Mouse (Mus musculus): Measurements from ENCODE around the gene Ahcyl1. TPM values are rescaled to one million over a fixed set of nuclear protein-coding genes. Genes with fewer than 3 reads are reported as not detected.
"Not testable (repeated sequence)": the region's sequence is repeated elsewhere in the genome, so short reads cannot be mapped to it uniquely, and the experiment has no call there.

Ahcyl1 gene
- polyA plus RNA-seq, 1 experiment from 2014 or later = 103 TPM

- no peak overlapping the region for H3K9ac ChIP-seq (replicated peaks; ENCODE audit: low read depth, low read length)
- ATAC-seq (ENCODE audit: insufficient number of reproducible peaks, insufficient read depth, low FRiP score, low read depth) = no peak
- 77% methylated on average over 4 of the region's 4 CpGs for WGBS
- no peak overlapping the region for H3K4me2 ChIP-seq (replicated peaks; ENCODE audit: low read depth, low read length)
- no peak overlapping the region for H3K4me3 ChIP-seq (ENCODE audit: low read depth, low read length)
- no peaks in the 10 kb centered on the region for H3K4me1 ChIP-seq (ENCODE audit: control insufficient read depth, insufficient read depth, low read length)
- no peaks in the 10 kb centered on the region for H3K9me3 ChIP-seq (ENCODE audit: control insufficient read depth, low read depth, low read length)
- H3K36me3 ChIP-seq (ENCODE audit: control insufficient read depth, insufficient read depth, low read length) = peaks cover 25% of the 10 kb centered on the region
- no peak overlapping the region for H3K27ac ChIP-seq (ENCODE audit: low read length)
- no peaks in the 10 kb centered on the region for H3K27me3 ChIP-seq (ENCODE audit: control insufficient read depth, insufficient read depth, low read length)
These were observed 39.5 kb downstream of the Ahcyl1 start for GRCm38 (mm10) chr3:107656888-107657287.

GRCm38 (mm10) chr3:107656151-107656550 lies 40.2 kb downstream of the Ahcyl1 start:
- no peak overlapping the region for H3K9ac ChIP-seq (replicated peaks; ENCODE audit: low read depth, low read length)
- 83% methylated on average over 2 of the region's 2 CpGs for WGBS
- H3K4me1 ChIP-seq (ENCODE audit: control insufficient read depth, insufficient read depth, low read length) = no peaks in the 10 kb centered on the region
- H3K27ac ChIP-seq (ENCODE audit: low read length) = no peak overlapping the region
- H3K4me3 ChIP-seq (ENCODE audit: low read depth, low read length) = no peak overlapping the region
- H3K36me3 ChIP-seq (ENCODE audit: control insufficient read depth, insufficient read depth, low read length) = peaks cover 24% of the 10 kb centered on the region
- no peak for ATAC-seq (ENCODE audit: insufficient number of reproducible peaks, insufficient read depth, low FRiP score, low read depth)
- H3K4me2 ChIP-seq (replicated peaks; ENCODE audit: low read depth, low read length) = no peak overlapping the region
- no peaks in the 10 kb centered on the region for H3K27me3 ChIP-seq (ENCODE audit: control insufficient read depth, insufficient read depth, low read length)
- no peaks in the 10 kb centered on the region for H3K9me3 ChIP-seq (ENCODE audit: control insufficient read depth, low read depth, low read length)

GRCm38 (mm10) chr3:107655491-107655890 lies 40.9 kb downstream of the Ahcyl1 start:
- no peak overlapping the region for H3K4me2 ChIP-seq (replicated peaks; ENCODE audit: low read depth, low read length)
- no peaks in the 10 kb centered on the region for H3K27me3 ChIP-seq (ENCODE audit: control insufficient read depth, insufficient read depth, low read length)
- ATAC-seq (ENCODE audit: insufficient number of reproducible peaks, insufficient read depth, low FRiP score, low read depth) = no peak
- no peak overlapping the region for H3K4me3 ChIP-seq (ENCODE audit: low read depth, low read length)
- H3K9me3 ChIP-seq (ENCODE audit: control insufficient read depth, low read depth, low read length) = no peaks in the 10 kb centered on the region
- whole genome bisulfite sequencing = 51% methylated on average over 3 of the region's 3 CpGs
- no peak overlapping the region for H3K27ac ChIP-seq (ENCODE audit: low read length)
- peaks cover 18% of the 10 kb centered on the region for H3K36me3 ChIP-seq (ENCODE audit: control insufficient read depth, insufficient read depth, low read length)
- H3K9ac ChIP-seq (replicated peaks; ENCODE audit: low read depth, low read length) = no peak overlapping the region
- no peaks in the 10 kb centered on the region for H3K4me1 ChIP-seq (ENCODE audit: control insufficient read depth, insufficient read depth, low read length)

GRCm38 (mm10) chr3:107654861-107655260 lies 41.5 kb downstream of the Ahcyl1 start:
- H3K4me3 ChIP-seq (ENCODE audit: low read depth, low read length) = no peak overlapping the region
- H3K9me3 ChIP-seq (ENCODE audit: control insufficient read depth, low read depth, low read length) = no peaks in the 10 kb centered on the region
- no peaks in the 10 kb centered on the region for H3K4me1 ChIP-seq (ENCODE audit: control insufficient read depth, insufficient read depth, low read length)
- H3K27ac ChIP-seq (ENCODE audit: low read length) = no peak overlapping the region
- ATAC-seq (ENCODE audit: insufficient number of reproducible peaks, insufficient read depth, low FRiP score, low read depth) = no peak
- no peak overlapping the region for H3K4me2 ChIP-seq (replicated peaks; ENCODE audit: low read depth, low read length)
- peaks cover 12% of the 10 kb centered on the region for H3K36me3 ChIP-seq (ENCODE audit: control insufficient read depth, insufficient read depth, low read length)
- no peaks in the 10 kb centered on the region for H3K27me3 ChIP-seq (ENCODE audit: control insufficient read depth, insufficient read depth, low read length)
- no peak overlapping the region for H3K9ac ChIP-seq (replicated peaks; ENCODE audit: low read depth, low read length)
- WGBS = 82% methylated on average over 3 of the region's 3 CpGs

GRCm38 (mm10) chr3:107652968-107653367 lies 43.4 kb downstream of the Ahcyl1 start:
- Histone ChIP-seq H3K36me3 (ENCODE audit: control insufficient read depth, insufficient read depth, low read length) (no peaks in the 10 kb centered on the region), H3K27ac (ENCODE audit: low read length) (no peak overlapping the region), H3K4me1 (ENCODE audit: control insufficient read depth, insufficient read depth, low read length) (no peaks in the 10 kb centered on the region), H3K9me3 (ENCODE audit: control insufficient read depth, low read depth, low read length) (no peaks in the 10 kb centered on the region), H3K27me3 (ENCODE audit: control insufficient read depth, insufficient read depth, low read length) (no peaks in the 10 kb centered on the region), H3K9ac (replicated peaks; ENCODE audit: low read depth, low read length) (no peak overlapping the region), H3K4me2 (replicated peaks; ENCODE audit: low read depth, low read length) (no peak overlapping the region), H3K4me3 (ENCODE audit: low read depth, low read length) (no peak overlapping the region)
- 84% methylated on average over 3 of the region's 3 CpGs for WGBS
- ATAC-seq (ENCODE audit: insufficient number of reproducible peaks, insufficient read depth, low FRiP score, low read depth) = no peak

- 58% methylated on average over 5 of the region's 5 CpGs for WGBS
These were observed 46.1 kb downstream of the Ahcyl1 start for GRCm38 (mm10) chr3:107650276-107650675.

DNA sequence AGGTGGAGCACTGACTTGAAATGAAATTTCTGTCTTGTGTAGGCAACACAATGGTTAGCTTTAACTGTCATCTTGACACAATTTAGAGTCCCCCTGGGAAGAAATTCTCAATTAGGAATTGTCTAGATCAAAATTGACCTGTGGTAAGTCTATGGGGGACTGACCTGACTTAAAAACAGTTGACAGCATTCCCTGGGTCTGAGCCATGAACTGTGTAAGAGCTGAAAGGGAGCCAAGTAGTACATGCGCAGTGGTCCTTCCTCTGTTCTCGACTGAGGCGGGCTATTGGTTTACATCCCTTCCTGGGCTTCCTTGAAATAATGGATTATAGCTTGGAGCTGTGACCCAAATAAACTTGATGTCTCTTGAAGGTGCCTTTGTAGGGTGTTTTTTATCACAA lies 49.4 kb downstream of the Ahcyl1 start:
- H3K36me3 ChIP-seq (ENCODE audit: control insufficient read depth, insufficient read depth, low read length) = no peaks in the 10 kb centered on the region
- H3K27ac ChIP-seq (ENCODE audit: low read length) = no peak overlapping the region
- H3K27me3 ChIP-seq (ENCODE audit: control insufficient read depth, insufficient read depth, low read length) = no peaks in the 10 kb centered on the region
- H3K4me3 ChIP-seq (ENCODE audit: low read depth, low read length) = no peak overlapping the region
- no peak for ATAC-seq (ENCODE audit: insufficient number of reproducible peaks, insufficient read depth, low FRiP score, low read depth)
- H3K9ac ChIP-seq (replicated peaks; ENCODE audit: low read depth, low read length) = no peak overlapping the region
- no peaks in the 10 kb centered on the region for H3K9me3 ChIP-seq (ENCODE audit: control insufficient read depth, low read depth, low read length)
- H3K4me2 ChIP-seq (replicated peaks; ENCODE audit: low read depth, low read length) = no peak overlapping the region
- no peaks in the 10 kb centered on the region for H3K4me1 ChIP-seq (ENCODE audit: control insufficient read depth, insufficient read depth, low read length)
- 87% methylated on average over 3 of the region's 3 CpGs for WGBS

More at GRCm38 (mm10) chr3:107650276-107650675, 46.1 kb downstream of the Ahcyl1 start:
- not testable (repeated sequence) for ATAC-seq (ENCODE audit: insufficient number of reproducible peaks, insufficient read depth, low FRiP score, low read depth); H3K4me3 ChIP-seq (ENCODE audit: low read depth, low read length); H3K27me3 ChIP-seq (ENCODE audit: control insufficient read depth, insufficient read depth, low read length); H3K9me3 ChIP-seq (ENCODE audit: control insufficient read depth, low read depth, low read length); H3K4me1 ChIP-seq (ENCODE audit: control insufficient read depth, insufficient read depth, low read length); H3K4me2 ChIP-seq (replicated peaks; ENCODE audit: low read depth, low read length); H3K36me3 ChIP-seq (ENCODE audit: control insufficient read depth, insufficient read depth, low read length); H3K9ac ChIP-seq (replicated peaks; ENCODE audit: low read depth, low read length); H3K27ac ChIP-seq (ENCODE audit: low read length)

- H3K27me3 ChIP-seq (ENCODE audit: control insufficient read depth, insufficient read depth, low read length) = no peaks in the 10 kb centered on the region
- H3K4me3 ChIP-seq (ENCODE audit: low read depth, low read length) = no peak overlapping the region
- H3K9ac ChIP-seq (replicated peaks; ENCODE audit: low read depth, low read length) = no peak overlapping the region
- H3K4me1 ChIP-seq (ENCODE audit: control insufficient read depth, insufficient read depth, low read length) = no peaks in the 10 kb centered on the region
- H3K36me3 ChIP-seq (ENCODE audit: control insufficient read depth, insufficient read depth, low read length) = no peaks in the 10 kb centered on the region
- H3K27ac ChIP-seq (ENCODE audit: low read length) = no peak overlapping the region
- H3K4me2 ChIP-seq (replicated peaks; ENCODE audit: low read depth, low read length) = no peak overlapping the region
- 56% methylated on average over 5 of the region's 5 CpGs for WGBS
- H3K9me3 ChIP-seq (ENCODE audit: control insufficient read depth, low read depth, low read length) = no peaks in the 10 kb centered on the region
- no peak for ATAC-seq (ENCODE audit: insufficient number of reproducible peaks, insufficient read depth, low FRiP score, low read depth)
These were observed 58.7 kb downstream of the Ahcyl1 start for GRCm38 (mm10) chr3:107637606-107638172.

DNA sequence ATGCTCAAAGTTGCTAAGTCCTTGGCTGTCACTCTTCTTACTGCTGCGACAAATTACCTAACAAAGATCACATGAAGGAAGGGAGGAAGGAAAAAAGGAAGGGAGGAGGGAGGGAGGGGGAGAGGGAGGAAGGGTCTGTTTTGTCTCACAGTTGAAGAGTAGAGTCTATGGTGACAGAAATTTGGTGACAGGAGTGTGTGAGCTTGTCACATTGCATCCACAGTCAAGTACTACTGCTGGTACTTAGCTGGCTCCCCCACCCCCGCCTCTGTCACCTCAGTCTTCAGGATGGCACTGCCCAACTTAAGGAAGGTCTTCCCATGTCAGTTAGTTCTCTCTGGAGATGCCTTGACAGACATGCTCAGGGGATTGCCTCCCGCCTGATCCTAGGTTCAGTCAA lies 60.1 kb downstream of the Ahcyl1 start:
- Histone ChIP-seq H3K4me2 (replicated peaks; ENCODE audit: low read depth, low read length) (no peak overlapping the region), H3K9ac (replicated peaks; ENCODE audit: low read depth, low read length) (no peak overlapping the region), H3K4me3 (ENCODE audit: low read depth, low read length) (no peak overlapping the region), H3K27ac (ENCODE audit: low read length) (no peak overlapping the region), H3K36me3 (ENCODE audit: control insufficient read depth, insufficient read depth, low read length) (no peaks in the 10 kb centered on the region), H3K27me3 (ENCODE audit: control insufficient read depth, insufficient read depth, low read length) (no peaks in the 10 kb centered on the region), H3K4me1 (ENCODE audit: control insufficient read depth, insufficient read depth, low read length) (no peaks in the 10 kb centered on the region), H3K9me3 (ENCODE audit: control insufficient read depth, low read depth, low read length) (no peaks in the 10 kb centered on the region)
- ATAC-seq (ENCODE audit: insufficient number of reproducible peaks, insufficient read depth, low FRiP score, low read depth) = no peak
- 66% methylated on average over 3 of the region's 3 CpGs for WGBS
